Mouse (Mus musculus): ENCODE measurements around the gene Med13l.
A peak's percentile ranks its signal among the peaks of the same experiment; 100 is the strongest.

Gene Med13l

DNA sequence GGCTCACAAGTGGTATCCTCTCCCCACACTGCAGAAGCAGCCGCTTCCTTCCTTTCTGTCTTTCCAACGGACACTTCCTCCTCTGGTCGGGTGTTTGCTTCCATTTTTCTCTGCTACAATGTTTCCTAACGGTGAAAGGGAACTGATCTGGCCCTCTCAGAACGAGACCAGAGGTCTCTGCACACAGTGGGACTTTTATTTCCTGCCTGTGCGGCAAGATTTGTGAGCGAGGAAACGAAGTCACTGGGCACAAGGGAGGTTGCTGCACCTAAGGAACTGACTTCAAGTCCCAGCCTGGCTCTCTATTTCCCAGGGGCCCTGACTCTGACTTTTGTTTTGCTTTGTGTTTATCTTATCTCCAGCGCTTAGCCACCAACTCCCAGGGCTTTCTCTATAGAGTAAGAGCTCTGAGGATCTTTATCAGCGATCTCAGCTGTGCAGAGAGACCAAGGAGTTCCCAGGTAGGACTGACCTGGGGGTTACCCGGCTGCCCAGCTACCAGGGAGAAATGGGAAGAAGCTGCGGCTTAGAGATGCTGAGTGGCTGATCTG, 4.0 kb upstream of the Med13l start:
- no peak for DNase-seq (ENCODE audit: low spot score)

GRCm38 (mm10) chr5:118558841-118559240, 1.6 kb upstream of the Med13l start:
- no peak for DNase-seq (ENCODE audit: low spot score)

GRCm38 (mm10) chr5:118559584-118560384, 695 bp upstream of the Med13l start:
- peak; percentile 80 for DNase-seq (ENCODE audit: low spot score)

DNA sequence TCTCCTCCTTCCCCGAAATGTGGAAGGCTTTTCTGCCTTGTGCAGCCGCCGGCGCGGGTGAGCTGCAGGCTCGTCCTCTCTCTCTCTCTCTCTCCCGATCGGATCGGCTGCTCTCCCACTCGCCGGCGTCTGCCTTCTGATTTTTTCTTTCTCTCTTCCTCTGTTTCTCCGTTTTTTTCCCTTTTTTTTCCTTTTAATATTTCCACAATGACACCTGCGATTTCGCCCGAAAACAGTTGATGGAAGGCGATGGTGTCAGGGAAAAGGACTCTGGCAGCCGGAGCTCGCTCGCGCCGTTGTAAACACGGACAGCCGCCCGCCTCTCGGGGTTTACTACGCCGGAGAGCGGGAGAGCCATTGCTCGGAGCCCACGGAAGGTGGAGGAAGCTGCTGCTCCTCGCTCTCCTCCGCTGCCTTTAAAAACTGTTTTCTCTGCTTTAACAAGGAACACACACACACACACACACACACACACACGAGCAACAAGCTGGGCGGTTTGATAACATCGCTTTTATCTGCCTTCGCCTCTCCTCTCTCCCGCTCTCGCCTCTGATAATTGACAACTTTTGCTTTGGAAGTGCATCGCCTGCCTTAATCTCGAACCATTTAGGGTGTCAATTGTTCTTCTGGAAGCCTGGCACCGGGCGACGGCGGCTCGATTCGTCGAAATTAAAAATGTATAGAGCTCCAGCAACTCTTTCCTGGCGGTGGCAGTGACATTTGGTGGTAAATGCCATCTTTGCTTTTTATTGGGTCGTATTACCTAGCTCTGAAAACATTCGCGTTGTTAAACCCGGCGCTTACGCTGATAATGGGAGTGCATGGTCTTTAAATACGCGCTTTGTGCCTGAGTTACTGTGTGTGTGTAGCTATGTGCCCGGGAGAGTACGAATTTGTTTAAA, 858 bp downstream of the Med13l start:
- peak; percentile 34 for DNase-seq (ENCODE audit: low spot score)

DNA sequence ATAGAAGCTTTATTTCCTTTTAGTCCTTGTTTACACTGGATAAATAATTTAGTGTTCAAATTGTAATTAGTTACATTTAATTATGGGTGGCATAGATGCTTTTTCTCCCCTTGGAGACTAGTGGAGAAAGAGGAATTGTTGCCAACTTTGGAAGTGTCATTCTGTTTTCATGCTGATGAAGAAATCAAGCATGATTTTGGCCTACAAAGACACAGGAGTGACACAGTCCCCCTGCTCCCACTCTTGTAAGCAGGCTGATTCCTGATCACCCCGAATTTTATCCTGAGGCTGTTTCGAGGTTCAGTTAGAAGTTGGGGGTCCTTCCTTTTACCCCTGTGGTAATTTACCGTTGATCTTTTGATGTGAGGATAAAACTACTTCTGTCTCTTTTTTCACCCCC, 1.7 kb downstream of the Med13l start:
- DNase-seq (ENCODE audit: low spot score), result no peak

DNA sequence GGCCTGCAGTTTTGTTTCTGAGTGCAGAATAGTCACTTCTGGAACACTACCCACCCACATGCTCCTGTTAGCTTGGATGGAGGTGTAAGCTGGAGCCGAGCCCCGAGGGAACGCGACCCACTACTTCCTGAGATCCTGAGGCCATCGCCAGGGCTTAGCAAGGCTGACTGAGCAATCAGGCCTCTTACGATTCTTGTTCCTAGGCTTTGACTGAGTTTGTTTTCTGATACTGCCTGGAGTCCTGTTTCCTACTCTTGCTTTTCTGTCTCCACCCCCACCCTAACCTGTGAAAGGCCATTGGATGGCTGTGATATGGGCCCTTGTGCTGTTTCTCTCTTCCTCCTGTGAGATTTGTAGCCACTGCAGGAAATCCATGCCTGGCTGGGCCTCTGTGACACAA, 3.1 kb downstream of the Med13l start:
- DNase-seq (ENCODE audit: low spot score), result no peak

DNA sequence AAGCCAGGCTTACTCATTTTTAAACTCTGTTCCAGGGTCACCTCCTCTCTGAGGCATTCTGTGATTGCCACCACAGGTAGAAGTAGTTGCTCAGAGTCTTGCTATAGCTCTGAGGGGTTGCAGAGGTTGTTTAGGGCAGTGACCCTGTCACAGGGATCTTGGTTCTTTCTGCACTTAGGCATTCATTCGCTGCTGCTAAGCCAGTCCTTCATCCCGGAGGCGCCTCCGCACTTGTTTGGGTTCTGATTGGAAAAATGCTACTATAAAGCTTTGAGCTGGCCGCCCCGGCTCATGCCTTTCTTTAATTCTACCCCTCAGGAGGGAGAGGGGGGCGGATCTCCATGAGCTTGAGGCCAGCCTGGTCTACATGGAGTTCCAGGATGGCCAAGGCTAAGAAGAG, 6.9 kb downstream of the Med13l start:
- DNase-seq (ENCODE audit: low spot score), result no peak

- no peak for DNase-seq (ENCODE audit: low spot score)
These were observed 8.5 kb downstream of the Med13l start for GRCm38 (mm10) chr5:118569017-118569416.

- DNase-seq (ENCODE audit: low spot score), result no peak
These were observed 9.4 kb downstream of the Med13l start for GRCm38 (mm10) chr5:118569606-118570580.

DNA sequence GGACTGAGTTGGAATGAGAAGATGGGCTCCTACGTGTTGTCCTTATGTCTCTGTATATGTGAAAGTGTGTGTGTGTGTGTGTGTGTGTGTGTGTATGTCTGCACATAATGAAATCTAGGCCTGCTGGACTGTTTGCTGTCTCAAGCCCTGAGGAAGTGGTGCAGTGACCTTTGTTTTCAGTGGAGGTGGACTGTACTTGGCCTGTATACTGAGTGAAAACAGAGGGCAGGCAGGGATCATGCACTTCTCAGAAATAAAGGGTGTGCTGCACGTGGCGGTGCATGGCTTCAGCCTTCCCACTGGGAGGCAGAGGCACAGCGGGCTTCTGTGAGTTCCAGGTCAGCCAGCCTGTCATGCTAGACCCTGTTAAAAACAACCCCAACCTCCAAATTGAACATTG, 11.0 kb downstream of the Med13l start:
- DNase-seq (ENCODE audit: low spot score), result no peak

DNA sequence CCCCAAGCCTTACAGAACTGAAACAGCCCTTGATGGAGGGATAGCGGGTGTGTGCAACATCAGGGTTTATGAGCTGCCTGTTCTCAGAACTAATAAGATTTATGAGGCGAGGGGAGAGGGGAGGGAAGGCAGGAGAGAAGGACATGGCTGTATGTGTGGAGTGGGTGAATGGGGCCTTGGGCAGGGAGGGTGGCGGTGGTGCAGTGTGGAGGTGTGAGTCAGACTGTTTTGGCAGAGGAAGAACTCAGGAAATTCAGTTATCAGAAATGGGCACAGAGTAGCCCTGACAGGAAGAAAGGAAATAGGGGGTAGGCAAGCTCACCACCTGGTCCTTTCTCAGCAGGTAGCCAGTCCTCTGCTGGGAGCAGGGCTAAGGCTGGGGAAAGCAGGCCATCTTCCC, 13.8 kb downstream of the Med13l start:
- DNase-seq (ENCODE audit: low spot score), result no peak

DNA sequence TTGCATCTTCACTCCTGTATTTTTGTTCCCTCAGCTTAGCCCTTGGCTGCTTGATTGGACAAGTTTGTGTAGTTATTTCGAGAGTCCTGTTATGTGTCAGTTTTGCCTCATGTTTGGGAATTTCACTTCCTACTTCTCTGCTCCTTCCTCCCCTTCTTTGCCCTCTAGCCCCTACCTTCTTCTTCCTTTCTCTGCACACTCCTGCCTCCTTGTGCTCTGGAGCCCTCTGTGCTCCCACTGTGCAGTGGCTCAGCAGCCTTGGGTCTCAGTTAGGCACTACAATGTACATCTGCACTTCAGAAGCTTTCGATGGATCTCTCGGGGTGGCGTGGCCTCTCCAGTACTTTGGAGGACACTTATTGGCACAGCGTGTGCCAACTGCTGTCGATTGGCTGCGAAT, 14.5 kb downstream of the Med13l start:
- DNase-seq (ENCODE audit: low spot score), result no peak

- no peak for DNase-seq (ENCODE audit: low spot score)
These were observed 15.4 kb downstream of the Med13l start for GRCm38 (mm10) chr5:118575909-118576308.

DNA sequence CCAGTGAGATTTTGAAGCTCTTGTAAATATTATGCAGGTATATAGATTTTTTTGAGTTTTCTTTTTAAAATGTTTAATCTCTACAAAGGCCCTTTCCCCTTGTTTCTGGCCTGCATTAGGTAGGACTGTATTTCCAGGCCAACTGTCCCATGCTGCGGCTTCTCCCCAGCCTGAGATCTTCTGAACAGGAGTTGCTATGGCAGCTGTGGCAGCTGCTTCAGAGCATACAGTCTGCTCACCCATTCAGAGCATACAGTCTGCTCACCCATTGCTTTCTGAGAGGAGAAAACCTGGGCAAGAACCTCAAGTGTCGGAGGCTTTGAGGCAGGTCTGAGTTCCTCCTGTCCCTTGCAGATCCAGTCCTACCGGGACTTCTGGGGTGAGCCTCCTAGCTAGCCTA, 16.3 kb downstream of the Med13l start:
- no peak for DNase-seq (ENCODE audit: low spot score)

GRCm38 (mm10) chr5:118585355-118585754, 24.9 kb downstream of the Med13l start:
- DNase-seq (ENCODE audit: low spot score), result no peak

DNA sequence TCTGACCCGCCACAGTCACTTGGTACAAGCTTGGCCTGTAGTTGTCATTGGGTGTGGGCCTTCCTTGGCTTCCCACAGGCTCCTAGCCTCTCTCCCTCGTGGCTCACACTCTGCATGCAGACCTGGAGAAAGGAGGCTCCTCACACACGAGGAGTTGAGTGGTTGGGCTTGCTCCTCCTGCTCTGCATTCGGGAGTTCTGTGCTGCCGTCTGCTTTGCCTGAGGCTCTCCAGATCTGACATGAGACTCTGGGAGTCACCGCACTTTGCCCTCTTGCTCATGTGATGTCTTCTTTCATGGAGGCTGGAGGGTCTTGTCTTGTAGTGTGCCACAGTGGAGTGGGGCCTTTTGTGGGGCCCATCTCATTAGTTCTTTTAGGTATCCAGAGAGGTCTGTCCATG, 26.1 kb downstream of the Med13l start:
- no peak for DNase-seq (ENCODE audit: low spot score)

- no peak for DNase-seq (ENCODE audit: low spot score)
These were observed 28.0 kb downstream of the Med13l start for GRCm38 (mm10) chr5:118588381-118588925.

- no peak for DNase-seq (ENCODE audit: low spot score)
These were observed 28.9 kb downstream of the Med13l start for GRCm38 (mm10) chr5:118589186-118589892.

- DNase-seq (ENCODE audit: low spot score), result no peak
These were observed 30.4 kb downstream of the Med13l start for GRCm38 (mm10) chr5:118590868-118591267.

- DNase-seq (ENCODE audit: low spot score), result no peak
These were observed 31.5 kb downstream of the Med13l start for GRCm38 (mm10) chr5:118591826-118592499.
